Mouse (Mus musculus): ENCODE results near the gene Npas3.

The Npas3 gene

GRCm38 (mm10) chr12:53985851-53986842, 737.7 kb downstream of the Npas3 start:
- DNase-seq (ENCODE audit: low read depth, low spot score): no peak

GRCm38 (mm10) chr12:53992411-53992810, 743.9 kb downstream of the Npas3 start:
- peak; percentile 76 for DNase-seq (ENCODE audit: low read depth, low spot score)

- DNase-seq (ENCODE audit: low read depth, low spot score): no peak
These were observed 747.2 kb downstream of the Npas3 start for GRCm38 (mm10) chr12:53995710-53996109.

GRCm38 (mm10) chr12:53997141-53997540, 748.7 kb downstream of the Npas3 start:
- DNase-seq (ENCODE audit: low read depth, low spot score): no peak

- peak; percentile 19 for DNase-seq (ENCODE audit: low read depth, low spot score)
These were observed 751.5 kb downstream of the Npas3 start for GRCm38 (mm10) chr12:53999647-54000637.

- peak; percentile 48 for DNase-seq (ENCODE audit: low read depth, low spot score)
These were observed 754.0 kb downstream of the Npas3 start for GRCm38 (mm10) chr12:54002496-54002895.

- DNase-seq (ENCODE audit: low read depth, low spot score): peak; percentile 23
These were observed 756.1 kb downstream of the Npas3 start for GRCm38 (mm10) chr12:54004606-54005005.

- no peak for DNase-seq (ENCODE audit: low read depth, low spot score)
These were observed 757.1 kb downstream of the Npas3 start for GRCm38 (mm10) chr12:54005546-54005945.

- no peak for DNase-seq (ENCODE audit: low read depth, low spot score)
These were observed 766.8 kb downstream of the Npas3 start for GRCm38 (mm10) chr12:54015304-54015703.

- DNase-seq (ENCODE audit: low read depth, low spot score): no peak
These were observed 769.5 kb downstream of the Npas3 start for GRCm38 (mm10) chr12:54017949-54018348.

- no peak for DNase-seq (ENCODE audit: low read depth, low spot score)
These were observed 771.5 kb downstream of the Npas3 start for GRCm38 (mm10) chr12:54019979-54020378.

- DNase-seq (ENCODE audit: low read depth, low spot score): no peak
These were observed 786.3 kb downstream of the Npas3 start for GRCm38 (mm10) chr12:54034666-54035346.

- no peak for DNase-seq (ENCODE audit: low read depth, low spot score)
These were observed 789.1 kb downstream of the Npas3 start for GRCm38 (mm10) chr12:54037602-54038001.

GRCm38 (mm10) chr12:54042996-54043544, 794.6 kb downstream of the Npas3 start:
- no peak for DNase-seq (ENCODE audit: low read depth, low spot score)

GRCm38 (mm10) chr12:54044606-54045334, 796.3 kb downstream of the Npas3 start:
- DNase-seq (ENCODE audit: low read depth, low spot score): no peak

GRCm38 (mm10) chr12:54045360-54045759, 796.9 kb downstream of the Npas3 start:
- no peak for DNase-seq (ENCODE audit: low read depth, low spot score)

GRCm38 (mm10) chr12:54046824-54047223, 798.3 kb downstream of the Npas3 start:
- peak; percentile 63 for DNase-seq (ENCODE audit: low read depth, low spot score)

- DNase-seq (ENCODE audit: low read depth, low spot score): no peak
These were observed 799.6 kb downstream of the Npas3 start for GRCm38 (mm10) chr12:54048126-54048525.

- no peak for DNase-seq (ENCODE audit: low read depth, low spot score)
These were observed 801.4 kb downstream of the Npas3 start for GRCm38 (mm10) chr12:54049926-54050325.

- DNase-seq (ENCODE audit: low read depth, low spot score): peak; percentile 21
These were observed 804.5 kb downstream of the Npas3 start for GRCm38 (mm10) chr12:54052939-54053338.
